Mouse (Mus musculus): ENCODE data around the gene Ccdc103.

Ccdc103 gene

GRCm38 (mm10) chr11:102879558-102879957 is 1.4 kb upstream of the Ccdc103 start:
- TF ChIP-seq GATA4 (IDR thresholded peaks at IDR 0.05; ENCODE audit: insufficient replicate concordance, low read length) = no peak

GRCm38 (mm10) chr11:102881314-102882198 is 552 bp downstream of the Ccdc103 start:
- TF ChIP-seq GATA4 (IDR thresholded peaks at IDR 0.05; ENCODE audit: insufficient replicate concordance, low read length) = no peak

- TF ChIP-seq GATA4 (IDR thresholded peaks at IDR 0.05; ENCODE audit: insufficient replicate concordance, low read length) = no peak
These were observed 3.7 kb downstream of the Ccdc103 start, which contains the start of gene Fam187a for GRCm38 (mm10) chr11:102884616-102885219. TSS of gene Fam187a (plus strand) at chr11:102885169.

- no peak for TF ChIP-seq GATA4 (IDR thresholded peaks at IDR 0.05; ENCODE audit: insufficient replicate concordance, low read length)
These were observed 6.4 kb downstream of the Ccdc103 start for GRCm38 (mm10) chr11:102887433-102887832.

GRCm38 (mm10) chr11:102888135-102888534 is 7.1 kb downstream of the Ccdc103 start:
- no peak for TF ChIP-seq GATA4 (IDR thresholded peaks at IDR 0.05; ENCODE audit: insufficient replicate concordance, low read length)

GRCm38 (mm10) chr11:102890096-102890495 is 9.1 kb downstream of the Ccdc103 start:
- TF ChIP-seq GATA4 (IDR thresholded peaks at IDR 0.05; ENCODE audit: insufficient replicate concordance, low read length) = no peak

- no peak for TF ChIP-seq GATA4 (IDR thresholded peaks at IDR 0.05; ENCODE audit: insufficient replicate concordance, low read length)
These were observed 12.1 kb downstream of the Ccdc103 start for GRCm38 (mm10) chr11:102893015-102893651.

- TF ChIP-seq GATA4 (IDR thresholded peaks at IDR 0.05; ENCODE audit: insufficient replicate concordance, low read length) = no peak
These were observed 13.7 kb downstream of the Ccdc103 start for GRCm38 (mm10) chr11:102894716-102895115.

- no peak for TF ChIP-seq GATA4 (IDR thresholded peaks at IDR 0.05; ENCODE audit: insufficient replicate concordance, low read length)
These were observed 14.8 kb downstream of the Ccdc103 start for GRCm38 (mm10) chr11:102895779-102896178.

- TF ChIP-seq GATA4 (IDR thresholded peaks at IDR 0.05; ENCODE audit: insufficient replicate concordance, low read length) = no peak
These were observed 15.6 kb downstream of the Ccdc103 start for GRCm38 (mm10) chr11:102896641-102897040.

GRCm38 (mm10) chr11:102898408-102898807 is 17.4 kb downstream of the Ccdc103 start:
- TF ChIP-seq GATA4 (IDR thresholded peaks at IDR 0.05; ENCODE audit: insufficient replicate concordance, low read length) = no peak

GRCm38 (mm10) chr11:102900763-102901162 is 19.8 kb downstream of the Ccdc103 start, which contains the start of gene Gfap:
TSS of gene Gfap (minus strand) at chr11:102900912.
- TF ChIP-seq GATA4 (IDR thresholded peaks at IDR 0.05; ENCODE audit: insufficient replicate concordance, low read length) = no peak

GRCm38 (mm10) chr11:102901199-102901598 is 20.2 kb downstream of the Ccdc103 start:
- no peak for TF ChIP-seq GATA4 (IDR thresholded peaks at IDR 0.05; ENCODE audit: insufficient replicate concordance, low read length)

- TF ChIP-seq GATA4 (IDR thresholded peaks at IDR 0.05; ENCODE audit: insufficient replicate concordance, low read length) = no peak
These were observed 21.1 kb downstream of the Ccdc103 start for GRCm38 (mm10) chr11:102902107-102902506.

- no peak for TF ChIP-seq GATA4 (IDR thresholded peaks at IDR 0.05; ENCODE audit: insufficient replicate concordance, low read length)
These were observed 22.6 kb downstream of the Ccdc103 start for GRCm38 (mm10) chr11:102903654-102904053.

- no peak for TF ChIP-seq GATA4 (IDR thresholded peaks at IDR 0.05; ENCODE audit: insufficient replicate concordance, low read length)
These were observed 30.4 kb downstream of the Ccdc103 start for GRCm38 (mm10) chr11:102911376-102911775.
